Mouse (Mus musculus): ENCODE results near the gene Amacr. TPM values are rescaled to one million over a fixed set of nuclear protein-coding genes. Genes with fewer than 3 reads are reported as not detected.

Gene Amacr
- 1.3 and 2.3 TPM in 2 replicates for polyA plus RNA-seq (2012)

GRCm38 (mm10) chr15:10981377-10982063 is at the start of gene Amacr:
TSS of gene Amacr (plus strand) at chr15:10981756.

GRCm38 (mm10) chr15:10951951-10952759 is 29.4 kb upstream of the Amacr start, which contains the start of gene C1qtnf3:
TSS of gene C1qtnf3 (plus strand) at chr15:10952332.

GRCm38 (mm10) chr15:11000421-11000820 is 18.9 kb downstream of the Amacr start, which contains the start of gene Slc45a2:
TSS of gene Slc45a2 (plus strand) at chr15:11000721.

GRCm38 (mm10) chr15:11037711-11038110 is 56.2 kb downstream of the Amacr start, which contains the start of gene Rxfp3:
TSS of gene Rxfp3 (minus strand) at chr15:11037991.

Other genes starting within 250 kb of the Amacr start
- not detected in 2 replicates for gene C1qtnf3, start 29.4 kb upstream of the Amacr start, polyA plus RNA-seq (2012)
- gene Slc45a2, start 19.0 kb downstream of the Amacr start, polyA plus RNA-seq (2012): not detected in 2 replicates
- not detected in 2 replicates for gene Rxfp3, start 56.2 kb downstream of the Amacr start, polyA plus RNA-seq (2012)
- 0.01 TPM in 1 of 2 replicates, not detected in the other for gene Adamts12, start 83.0 kb downstream of the Amacr start, polyA plus RNA-seq (2012)

Measured in megakaryocyte-erythroid progenitor cell, adult 5 weeks (primary cell).